Mouse (Mus musculus) kidney, postnatal 4 days (tissue): ENCODE measurements at regions not wholly inside any gene's neighbourhood (a gene's known extent, or its start where the extent isn't known, plus 50 kb on each side); places are given as distances from the start of the nearest gene placed in this dataset.
A peak's percentile ranks its signal among the peaks of the same experiment; 100 is the strongest.

Source experiments
- DNase-seq, 2 experiments: peaks; one replicate each; pipeline ENCODE4 v3.0.0; 2021; ENCODE audit warnings: mixed read lengths in 2 of 2

DNA sequence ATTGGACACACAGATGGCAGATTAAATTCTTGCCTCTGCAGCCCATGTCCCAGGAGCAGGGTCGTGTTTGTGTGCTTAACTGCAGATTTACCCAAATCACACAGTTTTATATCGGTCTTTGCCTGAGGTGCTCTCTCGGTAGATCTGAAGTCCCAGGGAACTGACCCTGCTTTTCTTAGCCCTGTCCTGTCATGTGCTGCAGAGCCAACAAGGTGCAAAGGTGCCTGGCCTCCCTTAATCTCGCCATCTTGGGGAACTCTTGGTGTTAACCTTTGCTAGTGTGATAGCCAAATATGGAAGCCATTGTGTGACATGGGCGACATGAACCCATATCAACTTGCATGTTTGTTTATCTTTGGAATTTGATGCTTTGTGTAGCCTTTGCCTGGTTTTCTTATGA lies 107.1 kb upstream of the Lyplal1 start:
- DNase-seq, result no peak

DNA sequence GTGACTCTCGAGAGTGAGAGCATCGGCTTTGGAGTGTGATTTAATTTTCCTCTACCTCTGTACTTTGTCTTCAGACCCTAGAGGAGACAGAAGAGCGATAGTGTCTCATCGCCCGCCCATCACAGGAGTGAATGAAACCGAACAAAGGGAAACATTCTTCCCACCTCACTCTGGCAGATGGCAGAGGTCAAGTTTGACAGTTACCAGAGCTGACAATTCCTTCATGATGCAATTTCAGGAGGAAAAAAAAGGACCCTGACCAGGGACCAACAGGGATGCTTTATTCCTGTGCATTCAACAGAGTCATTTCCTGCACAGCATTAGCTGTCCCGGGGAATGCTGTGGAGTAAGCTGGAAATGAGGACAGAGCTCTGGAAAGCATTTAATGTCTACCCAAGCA lies 106.3 kb upstream of the Lyplal1 start:
- no peak for DNase-seq

DNA sequence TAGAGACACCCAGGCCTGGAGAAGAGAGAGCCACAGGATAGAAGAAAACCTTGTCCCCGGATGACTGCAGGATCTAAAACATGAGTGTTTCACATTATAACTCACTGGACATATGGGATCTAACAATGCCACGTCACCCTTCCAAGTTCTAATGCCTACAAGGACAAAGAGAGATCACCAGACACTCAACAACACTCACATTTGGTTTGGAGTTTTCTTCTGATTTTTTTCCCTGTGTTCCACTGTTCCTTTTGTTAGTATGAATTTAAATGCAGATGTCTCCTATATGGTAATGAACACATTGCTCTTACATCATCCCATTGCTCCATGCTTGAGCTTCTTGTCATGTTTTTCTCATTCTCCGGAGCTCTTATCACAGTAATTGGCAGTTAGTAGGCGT lies 101.9 kb upstream of the Lyplal1 start:
- no peak for DNase-seq

DNA sequence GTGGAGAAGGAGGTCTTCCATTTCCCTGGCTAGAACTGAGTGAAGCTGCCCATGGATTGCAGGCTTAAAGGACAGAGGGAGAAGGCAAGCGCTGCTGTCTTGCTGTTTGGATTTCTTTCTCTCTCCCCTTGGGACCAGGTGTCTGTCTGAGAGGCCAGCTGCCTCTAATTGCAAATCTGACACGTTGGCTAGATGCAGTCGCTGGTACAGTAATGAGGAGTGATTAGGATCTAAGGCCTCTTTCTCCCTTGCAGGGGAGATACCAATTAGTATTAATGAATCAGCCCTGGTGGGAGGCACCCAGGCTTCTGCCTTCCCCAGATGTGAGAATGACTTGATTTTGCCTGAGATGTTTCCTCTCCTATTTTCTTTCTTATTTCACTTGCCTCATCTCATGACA lies 100.1 kb upstream of the Lyplal1 start:
- no peak for DNase-seq

DNA sequence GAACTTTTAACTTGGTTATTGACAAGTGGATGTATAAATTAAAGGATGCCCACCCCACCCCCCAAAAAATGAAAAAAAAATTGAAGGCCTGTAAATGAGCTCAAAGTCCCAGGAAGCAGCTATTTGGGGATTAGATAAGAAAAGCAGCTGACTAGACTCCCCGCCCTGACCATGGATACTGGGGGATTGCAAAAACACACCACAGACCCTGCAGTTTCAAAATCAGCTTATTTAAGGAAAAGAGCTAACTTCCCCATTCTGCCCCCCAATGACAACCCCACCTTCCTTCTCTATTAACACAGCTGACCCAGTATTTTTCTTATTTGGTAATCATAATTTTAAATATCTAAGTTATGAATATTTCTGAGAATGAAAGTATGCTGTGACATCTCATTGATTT lies 87.0 kb upstream of the Lyplal1 start:
- no peak for DNase-seq

DNA sequence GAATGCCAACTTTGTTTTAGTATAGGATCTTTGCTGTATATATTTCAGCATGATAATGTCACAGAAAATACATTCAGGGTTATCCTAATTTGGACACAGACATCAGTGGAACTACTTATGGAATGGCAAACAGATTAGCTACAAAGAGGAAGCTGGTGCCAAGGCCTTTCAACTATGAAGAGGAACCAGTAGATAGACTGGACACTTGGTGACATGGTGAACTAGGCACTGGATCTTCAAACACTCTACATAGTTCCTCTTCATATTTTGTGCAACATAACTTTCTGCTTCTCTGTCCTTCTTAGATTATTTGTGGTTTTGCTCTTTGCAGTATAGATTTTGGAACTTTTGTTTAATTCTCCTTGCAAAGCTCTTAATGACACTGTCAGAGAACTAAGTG lies 85.4 kb upstream of the Lyplal1 start:
- DNase-seq, result no peak

DNA sequence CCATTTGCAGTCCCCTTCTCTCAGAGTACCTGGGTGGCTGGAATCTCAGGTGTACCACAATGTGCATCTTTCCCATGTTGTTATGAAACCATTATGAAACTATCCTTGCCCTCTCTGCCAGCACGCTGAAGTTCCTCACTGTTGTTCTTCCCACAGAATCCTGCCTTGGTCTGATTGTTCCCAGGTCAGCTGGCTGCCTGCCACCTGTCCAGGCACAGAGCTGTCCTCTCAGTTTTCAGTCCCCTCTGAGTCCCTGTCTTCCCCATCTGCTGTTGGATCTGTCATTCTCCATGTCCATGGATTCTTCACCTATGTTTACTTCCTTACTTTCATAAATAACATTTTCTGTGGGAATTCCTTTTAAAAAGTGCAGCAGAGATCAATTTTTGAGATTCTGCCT lies 81.3 kb upstream of the Lyplal1 start:
- DNase-seq, result no peak

DNA sequence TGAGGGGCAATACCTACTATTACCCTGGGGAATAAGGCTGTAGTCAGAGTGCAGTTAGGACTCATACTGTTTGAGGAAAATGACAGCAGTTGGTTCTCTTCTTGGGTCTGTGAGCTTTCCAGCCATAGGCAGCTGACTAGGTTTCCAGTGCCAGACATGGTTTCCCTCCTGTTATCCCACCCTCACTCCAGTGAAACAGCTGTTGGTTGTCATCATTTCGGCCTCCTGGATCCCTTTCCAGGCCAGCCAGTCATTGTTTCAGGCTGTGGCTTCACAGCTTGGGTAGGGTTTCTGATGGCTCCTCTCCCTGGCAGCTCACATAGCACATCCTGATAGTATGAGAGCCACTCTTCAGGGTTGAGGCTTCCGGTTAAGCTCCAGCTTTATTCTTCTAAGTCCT lies 79.9 kb upstream of the Lyplal1 start:
- peak; percentile 17 to 27 for DNase-seq

DNA sequence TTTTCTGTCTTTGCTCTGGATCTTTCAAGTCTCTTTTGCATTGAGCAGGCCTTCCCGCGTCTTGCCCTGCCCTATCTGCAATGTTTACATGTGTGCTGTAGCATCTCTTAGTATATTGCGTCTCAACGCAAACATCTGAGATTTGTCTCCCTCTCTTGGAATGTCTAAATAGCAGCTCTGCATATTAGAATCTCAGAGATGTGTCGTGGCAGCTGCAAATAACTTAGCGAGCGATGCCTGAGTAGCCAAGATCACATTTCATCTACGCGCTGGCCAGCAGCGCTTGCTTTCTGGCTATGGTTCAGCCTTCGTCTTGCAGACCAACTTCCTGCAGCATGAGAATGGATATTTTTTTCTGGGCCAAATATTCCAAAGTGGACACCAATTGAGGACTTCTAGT lies 72.3 kb upstream of the Lyplal1 start:
- DNase-seq, result peak; percentile 67 to 75

DNA sequence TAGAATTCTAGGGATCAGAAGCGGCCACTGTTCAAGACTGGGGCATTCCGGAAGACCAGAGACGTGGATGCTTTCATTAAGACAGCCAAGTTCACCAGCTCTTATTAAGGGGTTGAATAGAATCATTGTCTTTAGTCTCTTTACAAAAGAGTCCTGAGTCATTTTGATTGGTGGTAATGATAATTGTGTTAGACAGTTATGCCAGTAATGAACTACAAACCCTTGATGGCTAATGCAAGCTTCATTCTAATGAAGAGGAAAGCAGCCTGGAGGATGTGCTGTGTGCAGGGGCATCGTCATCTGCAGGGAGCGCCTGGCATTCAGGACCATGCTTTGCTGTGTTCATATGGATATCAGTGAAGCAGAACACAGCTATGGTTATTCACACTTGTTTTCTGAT lies 70.3 kb upstream of the Lyplal1 start:
- no peak for DNase-seq

DNA sequence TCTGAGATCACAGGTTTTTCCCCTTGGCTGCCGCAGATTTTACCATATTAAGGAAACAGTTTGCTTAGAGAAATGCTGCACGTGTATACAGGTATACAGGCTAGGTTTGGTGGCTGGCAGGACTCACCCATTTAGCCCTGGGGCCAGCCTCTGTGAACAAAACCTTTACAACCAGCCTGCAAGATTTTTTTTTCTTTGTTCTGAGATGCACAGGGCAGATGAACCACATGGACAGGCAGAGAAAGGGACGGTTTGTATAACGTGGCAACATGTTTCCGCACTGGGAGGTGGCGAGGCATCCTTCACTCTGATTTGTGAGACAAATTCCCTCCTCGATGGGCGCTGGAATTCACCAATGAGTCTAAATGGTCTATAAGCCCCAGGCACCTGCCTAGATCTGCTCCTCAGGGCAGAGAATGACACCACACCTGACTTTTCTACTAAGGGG lies 66.1 kb upstream of the Lyplal1 start:
- peak in 1 of 2 experiments; percentile 14 for DNase-seq

DNA sequence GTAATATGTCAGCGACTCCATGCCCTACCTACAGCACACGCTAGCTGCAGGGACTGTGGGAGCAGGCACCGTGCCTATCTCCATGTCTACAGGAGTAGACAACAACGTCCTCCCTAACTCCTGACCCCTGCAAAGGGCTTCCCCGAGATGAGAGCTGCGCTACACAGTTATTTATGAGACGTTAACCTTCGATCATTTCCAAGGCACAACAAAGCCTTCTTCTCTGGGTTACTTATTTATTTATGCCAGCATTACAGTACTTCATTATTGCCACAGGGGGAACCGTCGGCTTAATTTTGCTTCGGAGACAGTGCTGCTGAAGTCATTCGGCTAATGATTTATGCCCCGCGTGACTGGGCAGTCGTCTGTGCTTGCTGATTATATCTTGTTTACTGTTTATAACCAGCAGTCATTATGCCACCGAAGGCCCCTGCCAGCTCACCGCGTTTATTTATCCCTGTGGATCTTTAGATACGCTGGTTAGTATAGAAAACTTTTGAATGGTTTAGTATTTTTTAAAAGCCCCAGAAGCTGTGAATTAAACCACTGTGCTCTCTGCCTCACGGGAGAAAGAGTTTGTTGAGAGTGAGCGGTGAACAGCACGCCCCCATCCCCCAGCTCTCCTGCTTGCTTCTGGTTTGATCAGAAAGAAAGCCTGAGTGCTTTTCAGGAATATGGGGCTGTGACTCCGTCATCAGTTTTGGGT lies 65.5 kb upstream of the Lyplal1 start:
- peak; percentile 79 to 87 for DNase-seq

DNA sequence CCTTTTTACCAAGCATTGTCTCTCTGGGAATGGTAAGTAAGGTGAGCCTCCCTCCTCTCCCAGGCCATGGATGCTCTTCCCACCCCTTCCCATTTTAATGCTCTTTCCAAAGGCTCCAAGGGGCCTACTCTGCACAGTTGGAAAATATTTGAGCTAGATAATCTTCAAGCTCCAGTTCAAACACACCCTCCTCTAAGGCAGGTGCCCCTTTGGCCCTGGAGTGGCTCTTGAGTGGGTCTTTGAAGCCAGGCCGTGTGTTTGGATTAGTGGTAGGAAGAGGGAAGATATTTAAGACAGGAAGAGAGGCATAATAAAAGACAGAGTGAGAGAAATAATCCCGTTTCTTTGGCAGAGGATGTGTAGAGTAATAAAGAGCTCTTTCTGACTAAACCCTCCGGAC lies 59.9 kb upstream of the Lyplal1 start:
- no peak for DNase-seq

DNA sequence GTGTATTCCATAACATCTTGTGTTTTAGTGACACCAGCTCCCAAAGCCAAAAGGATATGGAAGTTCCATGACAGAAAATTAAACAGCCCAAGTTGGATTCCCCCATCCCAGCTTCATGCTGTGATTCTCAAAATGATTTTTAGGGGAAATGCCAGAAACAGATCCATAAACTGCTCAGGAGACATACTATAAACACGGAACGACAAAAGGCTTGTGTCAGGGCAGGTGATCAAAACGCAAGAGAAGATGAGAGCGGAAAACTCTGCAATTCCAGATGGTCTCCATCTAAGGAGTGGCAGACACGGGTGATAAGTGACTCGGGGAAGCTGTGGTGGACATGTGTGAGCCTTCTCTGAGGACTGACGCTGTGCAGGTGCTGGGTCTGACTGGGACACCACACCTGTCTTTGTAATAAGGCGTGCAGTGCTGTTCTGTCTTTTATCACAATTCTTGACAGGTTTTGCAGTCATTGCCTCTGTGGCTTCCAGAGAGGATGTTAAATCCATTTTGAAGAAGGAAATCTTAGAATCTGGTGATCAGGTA lies 56.4 kb upstream of the Lyplal1 start:
- no peak for DNase-seq

DNA sequence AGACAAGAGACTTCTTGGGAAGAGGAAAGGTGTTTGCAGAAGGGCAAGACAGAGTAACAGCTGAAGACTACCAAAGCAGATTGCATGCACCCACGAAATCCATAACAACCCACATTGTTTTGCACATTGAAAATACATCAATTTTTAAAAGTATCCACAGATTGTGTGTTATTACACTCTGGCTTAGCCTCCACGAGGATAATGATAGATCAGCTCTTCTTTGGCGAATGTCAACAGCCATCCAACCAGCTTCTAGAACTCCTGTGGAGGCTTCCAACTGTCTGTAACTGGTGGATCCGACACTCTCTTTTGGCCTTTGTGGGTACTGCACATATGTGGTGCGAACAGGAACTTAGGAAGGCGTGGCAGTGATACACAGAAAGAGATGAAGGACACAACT lies 54.6 kb upstream of the Lyplal1 start:
- DNase-seq, result no peak
